Mouse (Mus musculus) lung, embryonic 16.5 days (tissue): ENCODE results near the gene Fga. TPM values are rescaled to one million over a fixed set of nuclear protein-coding genes. Genes with fewer than 3 reads are reported as not detected.

ENCODE experiments used
- ATAC-seq: fragments of 200-750 bp; cut with Nextera tagmentation; 2 replicates; pipeline ENCODE4 v1.8.0; 2017; ENCODE audit warnings: low read depth, mild to moderate bottlenecking, moderate library complexity
- H3K27ac ChIP-seq: fragments of 300-500 bp; sonication (generic); 2 replicates; pipeline ENCODE4 v1.5.1; 2014; ENCODE audit warnings: mild to moderate bottlenecking, control low read depth, low read length
- H3K27me3 ChIP-seq: fragments of 300-500 bp; sonication (generic); 2 replicates; pipeline ENCODE4 v1.6.1; 2014; ENCODE audit warnings: low read depth, low read length, mixed read lengths; ENCODE audit not compliant: control insufficient read depth, insufficient read depth
- H3K36me3 ChIP-seq: fragments of 300-500 bp; sonication (generic); 2 replicates; pipeline ENCODE4 v1.6.1; 2014; ENCODE audit warnings: low read length; ENCODE audit not compliant: control insufficient read depth, insufficient read depth
- H3K4me1 ChIP-seq: fragments of 300-500 bp; sonication (generic); replicated peaks from 2 replicates; pipeline ENCODE4 v1.6.1; 2014; ENCODE audit warnings: low read length, mixed read lengths; ENCODE audit not compliant: control insufficient read depth, insufficient read depth
- H3K4me2 ChIP-seq: fragments of 300-500 bp; sonication (generic); 2 replicates; pipeline ENCODE4 v1.6.1; 2014; ENCODE audit warnings: low read depth, low read length, control low read depth
- H3K4me3 ChIP-seq: fragments of 300-500 bp; sonication (generic); 2 replicates; pipeline ENCODE4 v1.5.1; 2014; ENCODE audit warnings: mild to moderate bottlenecking, low read length, control low read depth
- H3K9ac ChIP-seq: fragments of 300-500 bp; sonication (generic); 2 replicates; pipeline ENCODE4 v1.6.1; 2014; ENCODE audit warnings: low read length, control low read depth
- H3K9me3 ChIP-seq: fragments of 300-500 bp; sonication (generic); 2 replicates; pipeline ENCODE4 v1.6.1; 2016; ENCODE audit warnings: low read length; ENCODE audit not compliant: control insufficient read depth
- WGBS: fragments of 180-500 bp; shearing (Covaris S2); extraction: QIAGEN DNeasy Blood & Tissue Kit; methylation state at CpG from one replicate; pipeline ENCODE4 v1.1.7; 2014; 5-methylcytosine and 5-hydroxymethylcytosine counted together
- polyA plus RNA-seq: library from polyadenylated mRNA; unstranded; fragments of >200 nt; fragmentation: Nextera tagmentation; extraction: Ambion mirVana; gene quantifications from 2 replicates; pipeline ENCODE4 v1.2.1, GENCODE M21; 2015

Fga gene
- polyA plus RNA-seq, 1 experiment from 2014 or later = 1.9 TPM

DNA sequence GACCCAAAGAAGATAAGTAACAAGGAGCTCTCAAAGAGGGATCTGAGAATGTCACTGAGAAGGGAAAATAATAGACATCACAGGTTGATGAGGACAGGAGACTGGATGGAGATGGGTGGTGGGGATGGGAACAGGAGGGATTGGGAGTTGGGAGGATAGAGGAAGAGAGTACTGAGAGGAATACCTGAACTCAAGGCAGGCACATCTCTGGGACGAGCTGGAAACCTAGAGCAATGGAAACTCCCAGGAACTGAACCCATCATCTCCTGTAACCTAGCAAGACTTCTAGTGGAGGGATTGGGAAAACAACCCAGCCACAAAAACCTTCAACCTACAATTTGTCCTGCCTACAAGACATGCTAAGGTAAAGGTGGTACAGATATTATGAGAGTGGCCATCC, 9.6 kb upstream of the Fga start:
- H3K27ac ChIP-seq = no peak overlapping the region
- no peak overlapping the region for H3K4me3 ChIP-seq
- 71% methylated on average over 1 of the region's 1 CpGs for WGBS
- H3K9me3 ChIP-seq = no peaks in the 10 kb centered on the region
- ATAC-seq = no peak
- no peaks in the 10 kb centered on the region for H3K4me1 ChIP-seq
- no peaks in the 10 kb centered on the region for H3K36me3 ChIP-seq
- H3K27me3 ChIP-seq = no peaks in the 10 kb centered on the region
- H3K4me2 ChIP-seq = no peak overlapping the region
- no peak overlapping the region for H3K9ac ChIP-seq

GRCm38 (mm10) chr3:83020387-83020786, 5.5 kb upstream of the Fga start:
- no peaks in the 10 kb centered on the region for H3K36me3 ChIP-seq
- no peak overlapping the region for H3K27ac ChIP-seq
- ATAC-seq = no peak
- no peak overlapping the region for H3K4me2 ChIP-seq
- WGBS = 51% methylated on average over 2 of the region's 2 CpGs
- no peak overlapping the region for H3K9ac ChIP-seq
- H3K9me3 ChIP-seq = no peaks in the 10 kb centered on the region
- H3K4me1 ChIP-seq = no peaks in the 10 kb centered on the region
- no peak overlapping the region for H3K4me3 ChIP-seq
- no peaks in the 10 kb centered on the region for H3K27me3 ChIP-seq

GRCm38 (mm10) chr3:83021176-83021575, 4.7 kb upstream of the Fga start:
- ATAC-seq = no peak
- Histone ChIP-seq H3K27me3 (no peaks in the 10 kb centered on the region), H3K4me3 (no peak overlapping the region), H3K36me3 (no peaks in the 10 kb centered on the region), H3K4me1 (no peaks in the 10 kb centered on the region), H3K9ac (no peak overlapping the region), H3K9me3 (no peaks in the 10 kb centered on the region), H3K27ac (no peak overlapping the region), H3K4me2 (no peak overlapping the region)
- WGBS = 76% methylated on average over 5 of the region's 5 CpGs

- no peak overlapping the region for H3K9ac ChIP-seq
- no peak for ATAC-seq
- 71% methylated on average over 6 of the region's 6 CpGs for WGBS
- no peak overlapping the region for H3K4me3 ChIP-seq
- H3K4me2 ChIP-seq = no peak overlapping the region
- no peaks in the 10 kb centered on the region for H3K36me3 ChIP-seq
- no peaks in the 10 kb centered on the region for H3K9me3 ChIP-seq
- H3K27ac ChIP-seq = no peak overlapping the region
- H3K27me3 ChIP-seq = no peaks in the 10 kb centered on the region
- H3K4me1 ChIP-seq = no peaks in the 10 kb centered on the region
These were observed 840 bp upstream of the Fga start for GRCm38 (mm10) chr3:83025036-83025435.

DNA sequence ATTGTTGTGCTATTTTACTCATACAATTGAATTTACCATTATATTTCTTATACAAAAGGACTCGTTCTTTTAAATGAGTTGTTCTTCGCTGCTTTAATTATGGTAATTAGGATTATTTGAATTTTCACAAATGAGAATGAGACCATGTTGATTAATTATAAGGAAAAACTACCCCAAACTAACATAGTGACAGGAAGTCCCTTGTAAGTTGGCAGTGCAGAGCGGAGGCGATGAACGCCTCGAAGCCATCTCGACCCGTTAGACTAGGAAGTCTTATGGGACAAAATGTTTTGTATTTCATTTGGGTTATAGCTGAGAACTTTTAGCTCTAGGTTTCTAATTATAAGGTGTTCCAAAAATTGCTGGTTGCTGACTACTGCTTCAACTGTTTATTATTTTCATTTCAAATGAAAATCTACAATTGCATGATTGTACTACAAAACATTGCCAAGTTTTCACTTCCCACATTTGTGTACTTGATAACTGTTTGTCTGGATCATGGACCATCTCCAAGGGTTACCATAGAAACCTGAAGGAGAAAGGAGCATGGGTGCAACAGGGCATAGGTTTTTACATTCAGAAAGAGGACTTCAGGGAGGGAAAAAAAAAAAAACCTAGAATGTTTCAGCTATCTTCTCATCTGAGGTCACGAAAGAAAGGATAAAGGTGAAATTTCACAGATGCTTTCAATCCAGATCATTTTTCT, 1.8 kb downstream of the Fga start:
- Histone ChIP-seq H3K4me1 (no peaks in the 10 kb centered on the region), H3K27ac (no peak overlapping the region), H3K9ac (no peak overlapping the region), H3K4me3 (no peak overlapping the region), H3K36me3 (no peaks in the 10 kb centered on the region), H3K4me2 (no peak overlapping the region), H3K27me3 (no peaks in the 10 kb centered on the region), H3K9me3 (no peaks in the 10 kb centered on the region)
- no peak for ATAC-seq
- WGBS = 87% methylated on average over 9 of the region's 9 CpGs

DNA sequence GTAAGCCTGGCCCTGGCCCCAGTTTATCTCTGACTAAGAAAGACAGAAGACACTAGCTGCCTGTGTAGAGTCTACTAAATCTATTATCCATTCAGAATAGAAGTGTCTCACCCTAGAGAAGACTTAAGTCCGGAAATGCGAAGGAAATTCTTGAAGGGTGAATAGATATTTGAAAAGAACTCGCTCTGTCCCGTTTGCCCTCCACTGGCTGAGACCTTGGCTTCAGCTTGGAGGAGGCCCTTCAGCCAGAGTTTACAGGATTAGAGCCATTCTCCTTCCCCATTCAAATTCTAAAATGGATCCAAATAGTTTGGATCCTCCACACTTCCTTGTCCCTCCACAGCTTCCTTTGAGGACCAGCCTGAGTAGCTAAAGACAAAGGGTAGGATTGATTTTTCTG, 4.5 kb downstream of the Fga start:
- Histone ChIP-seq H3K4me1 (no peaks in the 10 kb centered on the region), H3K9ac (no peak overlapping the region), H3K36me3 (no peaks in the 10 kb centered on the region), H3K4me3 (no peak overlapping the region), H3K4me2 (no peak overlapping the region), H3K9me3 (no peaks in the 10 kb centered on the region), H3K27me3 (no peaks in the 10 kb centered on the region), H3K27ac (no peak overlapping the region)
- no peak for ATAC-seq
- WGBS = 88% methylated on average over 4 of the region's 4 CpGs

- H3K27me3 ChIP-seq = no peaks in the 10 kb centered on the region
- ATAC-seq = no peak
- no peak overlapping the region for H3K9ac ChIP-seq
- H3K4me1 ChIP-seq = no peaks in the 10 kb centered on the region
- no peaks in the 10 kb centered on the region for H3K36me3 ChIP-seq
- H3K9me3 ChIP-seq = no peaks in the 10 kb centered on the region
- no peak overlapping the region for H3K4me2 ChIP-seq
- H3K4me3 ChIP-seq = no peak overlapping the region
- no peak overlapping the region for H3K27ac ChIP-seq
- WGBS = 53% methylated on average over 13 of the region's 13 CpGs
These were observed 7.0 kb downstream of the Fga start for GRCm38 (mm10) chr3:83032746-83033308.

DNA sequence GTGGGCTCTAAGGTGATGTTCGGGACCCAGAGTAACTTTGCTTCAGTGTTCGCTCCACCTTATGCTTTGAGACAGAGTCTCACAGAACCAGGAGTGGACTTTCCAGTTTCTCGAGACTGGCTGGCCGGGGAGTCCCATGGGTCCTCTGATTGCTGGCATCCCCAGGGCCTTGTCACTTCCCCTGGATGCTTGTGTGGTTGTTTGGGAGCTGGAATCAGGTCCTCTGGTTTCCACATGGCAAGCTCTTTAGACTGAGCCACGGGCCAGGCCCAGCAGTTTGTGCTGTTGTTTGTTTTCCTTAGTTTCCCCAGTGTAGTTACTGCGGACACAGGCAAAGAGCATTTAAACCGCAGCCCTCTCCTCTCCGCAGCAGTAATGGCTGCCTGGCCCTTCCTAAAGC, 7.9 kb downstream of the Fga start:
- no peaks in the 10 kb centered on the region for H3K36me3 ChIP-seq
- H3K27me3 ChIP-seq = no peaks in the 10 kb centered on the region
- no peak overlapping the region for H3K9ac ChIP-seq
- no peak overlapping the region for H3K4me2 ChIP-seq
- no peaks in the 10 kb centered on the region for H3K9me3 ChIP-seq
- H3K4me1 ChIP-seq = no peaks in the 10 kb centered on the region
- no peak overlapping the region for H3K4me3 ChIP-seq
- H3K27ac ChIP-seq = no peak overlapping the region
- no peak for ATAC-seq
- WGBS = 72% methylated on average over 8 of the region's 8 CpGs

DNA sequence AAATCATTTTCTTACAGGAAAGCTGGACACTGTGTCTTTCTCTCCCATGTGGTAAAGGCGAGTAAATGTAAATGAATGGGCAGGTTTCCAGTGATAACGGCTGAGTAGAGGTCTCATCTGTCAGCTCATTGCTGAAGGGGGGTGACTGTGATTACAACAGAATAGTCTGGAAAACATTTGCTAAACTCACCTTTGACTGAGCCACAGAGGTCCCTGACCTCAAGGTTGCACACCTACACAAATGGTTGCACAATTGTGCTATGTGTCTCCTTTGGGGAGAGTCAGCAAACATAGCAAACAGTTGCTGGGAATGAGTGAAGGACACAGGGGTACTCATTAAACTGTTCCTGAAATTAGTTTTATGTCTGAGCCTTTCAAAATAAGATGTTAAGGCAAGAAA, 13.0 kb downstream of the Fga start:
- no peak overlapping the region for H3K4me2 ChIP-seq
- ATAC-seq = no peak
- no peak overlapping the region for H3K27ac ChIP-seq
- no peak overlapping the region for H3K4me3 ChIP-seq
- no peaks in the 10 kb centered on the region for H3K9me3 ChIP-seq
- no peaks in the 10 kb centered on the region for H3K36me3 ChIP-seq
- H3K27me3 ChIP-seq = no peaks in the 10 kb centered on the region
- no peak overlapping the region for H3K9ac ChIP-seq
- WGBS = 55% methylated on average over 2 of the region's 2 CpGs
- no peaks in the 10 kb centered on the region for H3K4me1 ChIP-seq
